Mouse (Mus musculus): Measurements from ENCODE around the gene Mical3. TPM values are rescaled to one million over a fixed set of nuclear protein-coding genes. Genes with fewer than 3 reads are reported as not detected.
A peak's percentile ranks its signal among the peaks of the same experiment; 100 is the strongest.

Gene Mical3
- total and polyA plus RNA-seq, 2 experiments from 2014 or later: 17.5 to 78.7 TPM

- H3K27ac ChIP-seq (ENCODE audit: low read depth, low read length): no peak overlapping the region
- ATAC-seq (no peak), DNase-seq (no peak)
- WGBS: 83% methylated on average over 12 of the region's 12 CpGs
- no peak for TF ChIP-seq CTCF (IDR thresholded peaks at IDR 0.05; ENCODE audit: low read depth)
- no peaks in the 10 kb centered on the region for H3K9me3 ChIP-seq (ENCODE audit: low read length)
- no peaks in the 10 kb centered on the region for H3K4me1 ChIP-seq (ENCODE audit: insufficient read depth)
- no peaks in the 10 kb centered on the region for H3K27me3 ChIP-seq (ENCODE audit: insufficient read depth, low read length)
- no peak overlapping the region for H3K9ac ChIP-seq
- no peaks in the 10 kb centered on the region for H3K36me3 ChIP-seq (ENCODE audit: insufficient read depth)
- no peak overlapping the region for H3K4me2 ChIP-seq (ENCODE audit: low read depth)
- no peak overlapping the region for H3K4me3 ChIP-seq (ENCODE audit: low read depth, low read length)
These were observed 53.8 kb downstream of the Mical3 start for GRCm38 (mm10) chr6:121076929-121077566.

- H3K27me3 ChIP-seq (ENCODE audit: insufficient read depth, low read length): no peaks in the 10 kb centered on the region
- H3K9ac ChIP-seq: no peak overlapping the region
- no peak overlapping the region for H3K4me3 ChIP-seq (ENCODE audit: low read depth, low read length)
- no peaks in the 10 kb centered on the region for H3K36me3 ChIP-seq (ENCODE audit: insufficient read depth)
- WGBS: 94% methylated on average over 1 of the region's 1 CpGs
- H3K27ac ChIP-seq (ENCODE audit: low read depth, low read length): no peak overlapping the region
- ATAC-seq (no peak), DNase-seq (no peak)
- H3K4me2 ChIP-seq (ENCODE audit: low read depth): no peak overlapping the region
- TF ChIP-seq CTCF (IDR thresholded peaks at IDR 0.05; ENCODE audit: low read depth): no peak
- no peaks in the 10 kb centered on the region for H3K9me3 ChIP-seq (ENCODE audit: low read length)
- no peaks in the 10 kb centered on the region for H3K4me1 ChIP-seq (ENCODE audit: insufficient read depth)
These were observed 55.0 kb downstream of the Mical3 start for GRCm38 (mm10) chr6:121075763-121076162.

- Histone ChIP-seq H3K9me3 (ENCODE audit: low read length) (no peaks in the 10 kb centered on the region), H3K27ac (ENCODE audit: low read depth, low read length) (no peak overlapping the region), H3K4me2 (ENCODE audit: low read depth) (no peak overlapping the region), H3K9ac (no peak overlapping the region), H3K4me3 (ENCODE audit: low read depth, low read length) (no peak overlapping the region), H3K36me3 (ENCODE audit: insufficient read depth) (no peaks in the 10 kb centered on the region), H3K27me3 (ENCODE audit: insufficient read depth, low read length) (no peaks in the 10 kb centered on the region), H3K4me1 (ENCODE audit: insufficient read depth) (no peaks in the 10 kb centered on the region)
- no peak for TF ChIP-seq CTCF (IDR thresholded peaks at IDR 0.05; ENCODE audit: low read depth)
- WGBS: 83% methylated on average over 7 of the region's 7 CpGs
- DNase-seq (no peak), ATAC-seq (no peak)
These were observed 57.5 kb downstream of the Mical3 start for GRCm38 (mm10) chr6:121073312-121073711.

- Histone ChIP-seq H3K4me2 (ENCODE audit: low read depth) (no peak overlapping the region), H3K27me3 (ENCODE audit: insufficient read depth, low read length) (no peaks in the 10 kb centered on the region), H3K9me3 (ENCODE audit: low read length) (no peaks in the 10 kb centered on the region), H3K4me1 (ENCODE audit: insufficient read depth) (no peaks in the 10 kb centered on the region), H3K4me3 (ENCODE audit: low read depth, low read length) (no peak overlapping the region), H3K36me3 (ENCODE audit: insufficient read depth) (no peaks in the 10 kb centered on the region), H3K9ac (no peak overlapping the region), H3K27ac (ENCODE audit: low read depth, low read length) (no peak overlapping the region)
- DNase-seq (no peak), ATAC-seq (no peak)
- TF ChIP-seq CTCF (IDR thresholded peaks at IDR 0.05; ENCODE audit: low read depth): peak; percentile 20; the same call in 1 of the 2 replicates
- WGBS: 83% methylated on average over 2 of the region's 2 CpGs
These were observed 58.2 kb downstream of the Mical3 start for GRCm38 (mm10) chr6:121072615-121073014.

- WGBS: 87% methylated on average over 9 of the region's 9 CpGs
- H3K4me2 ChIP-seq (ENCODE audit: low read depth): no peak overlapping the region
- TF ChIP-seq CTCF (IDR thresholded peaks at IDR 0.05; ENCODE audit: low read depth): no peak
- no peaks in the 10 kb centered on the region for H3K36me3 ChIP-seq (ENCODE audit: insufficient read depth)
- ATAC-seq (no peak), DNase-seq (no peak)
- no peak overlapping the region for H3K27ac ChIP-seq (ENCODE audit: low read depth, low read length)
- H3K4me1 ChIP-seq (ENCODE audit: insufficient read depth): no peaks in the 10 kb centered on the region
- no peak overlapping the region for H3K4me3 ChIP-seq (ENCODE audit: low read depth, low read length)
- H3K9me3 ChIP-seq (ENCODE audit: low read length): no peaks in the 10 kb centered on the region
- no peaks in the 10 kb centered on the region for H3K27me3 ChIP-seq (ENCODE audit: insufficient read depth, low read length)
- H3K9ac ChIP-seq: no peak overlapping the region
These were observed 60.1 kb downstream of the Mical3 start for GRCm38 (mm10) chr6:121070584-121071230.

- DNase-seq (no peak), ATAC-seq (no peak)
- Histone ChIP-seq H3K36me3 (ENCODE audit: insufficient read depth) (no peaks in the 10 kb centered on the region), H3K9me3 (ENCODE audit: low read length) (no peaks in the 10 kb centered on the region), H3K27me3 (ENCODE audit: insufficient read depth, low read length) (no peaks in the 10 kb centered on the region), H3K4me2 (ENCODE audit: low read depth) (no peak overlapping the region), H3K4me1 (ENCODE audit: insufficient read depth) (no peaks in the 10 kb centered on the region), H3K27ac (ENCODE audit: low read depth, low read length) (no peak overlapping the region), H3K9ac (no peak overlapping the region), H3K4me3 (ENCODE audit: low read depth, low read length) (no peak overlapping the region)
- TF ChIP-seq CTCF (IDR thresholded peaks at IDR 0.05; ENCODE audit: low read depth): no peak
- 71% methylated on average over 8 of the region's 8 CpGs for WGBS
These were observed 61.6 kb downstream of the Mical3 start for GRCm38 (mm10) chr6:121069156-121069555.

- Histone ChIP-seq H3K4me1 (ENCODE audit: insufficient read depth) (no peaks in the 10 kb centered on the region), H3K27me3 (ENCODE audit: insufficient read depth, low read length) (no peaks in the 10 kb centered on the region), H3K36me3 (ENCODE audit: insufficient read depth) (no peaks in the 10 kb centered on the region), H3K9ac (no peak overlapping the region), H3K27ac (ENCODE audit: low read depth, low read length) (no peak overlapping the region), H3K4me3 (ENCODE audit: low read depth, low read length) (no peak overlapping the region), H3K9me3 (ENCODE audit: low read length) (no peaks in the 10 kb centered on the region), H3K4me2 (ENCODE audit: low read depth) (no peak overlapping the region)
- DNase-seq: no peak
- 86% methylated on average over 7 of the region's 7 CpGs for WGBS
- no peak for TF ChIP-seq CTCF (IDR thresholded peaks at IDR 0.05; ENCODE audit: low read depth)
- ATAC-seq: no peak
These were observed 62.7 kb downstream of the Mical3 start for GRCm38 (mm10) chr6:121068087-121068464.

Data from forebrain, postnatal 0 days (tissue).